Mouse (Mus musculus): ENCODE data around the gene Sergef. TPM values are rescaled to one million over a fixed set of nuclear protein-coding genes. Genes with fewer than 3 reads are reported as not detected.

Sergef gene
- polyA plus RNA-seq, 1 experiment from 2014 or later: 12.3 TPM

- no peak overlapping the region for H3K27ac ChIP-seq (replicated peaks; ENCODE audit: low read depth, low read length)
- DNase-seq (ENCODE audit: low spot score) (no peak), ATAC-seq (ENCODE audit: low read depth) (no peak)
- no peak overlapping the region for H3K4me3 ChIP-seq (ENCODE audit: low read depth, low read length)
- H3K9ac ChIP-seq (ENCODE audit: low read depth, low read length): no peak overlapping the region
- peaks cover 5% of the 10 kb centered on the region; the same call in 1 of the 2 replicates for H3K4me1 ChIP-seq (ENCODE audit: control insufficient read depth, insufficient read depth, low read length)
- H3K9me3 ChIP-seq (ENCODE audit: control insufficient read depth, low read length): no peaks in the 10 kb centered on the region
- H3K4me2 ChIP-seq (ENCODE audit: low read depth, low read length): no peak overlapping the region
- no peaks in the 10 kb centered on the region for H3K36me3 ChIP-seq (ENCODE audit: control insufficient read depth, insufficient read depth, low read length)
- peaks cover 56% of the 10 kb centered on the region for H3K27me3 ChIP-seq (replicated peaks; ENCODE audit: control insufficient read depth, insufficient read depth, low read length)
- 83% methylated on average over 1 of the region's 1 CpGs for WGBS
Observed at GRCm38 (mm10) chr7:46399676-46400075, 239.9 kb downstream of the Sergef start.

DNA sequence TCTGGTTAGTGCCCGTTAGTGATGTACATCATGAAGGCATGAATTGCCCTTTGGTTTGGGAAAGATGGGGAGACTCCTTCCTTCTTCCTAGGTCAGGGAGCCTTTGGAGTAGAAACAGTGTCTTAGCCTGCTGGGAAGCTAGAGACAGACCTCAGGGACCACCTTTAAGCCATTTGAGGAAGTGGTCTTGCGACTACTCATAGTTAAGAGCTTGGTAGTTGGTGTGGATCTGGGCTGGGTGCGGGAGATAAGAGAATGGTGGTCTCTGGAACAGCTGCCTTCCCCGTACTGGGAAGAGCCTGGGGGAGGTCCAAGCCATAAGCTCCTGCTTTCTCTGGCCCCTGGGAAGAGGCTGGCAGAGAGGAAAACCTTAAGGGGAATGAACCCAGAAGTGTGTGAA lies 241.0 kb downstream of the Sergef start:
- peaks cover 5% of the 10 kb centered on the region; the same call in 1 of the 2 replicates for H3K4me1 ChIP-seq (ENCODE audit: control insufficient read depth, insufficient read depth, low read length)

GRCm38 (mm10) chr7:46397732-46398333 lies 241.8 kb downstream of the Sergef start:
- no peaks in the 10 kb centered on the region for H3K9me3 ChIP-seq (ENCODE audit: control insufficient read depth, low read length)
- H3K9ac ChIP-seq (ENCODE audit: low read depth, low read length): no peak overlapping the region
- no peak overlapping the region for H3K27ac ChIP-seq (replicated peaks; ENCODE audit: low read depth, low read length)
- H3K4me2 ChIP-seq (ENCODE audit: low read depth, low read length): peak overlapping the region; percentile 86; the same call in 1 of the 2 replicates
- no peaks in the 10 kb centered on the region for H3K36me3 ChIP-seq (ENCODE audit: control insufficient read depth, insufficient read depth, low read length)
- peaks cover 65% of the 10 kb centered on the region for H3K27me3 ChIP-seq (replicated peaks; ENCODE audit: control insufficient read depth, insufficient read depth, low read length)
- ATAC-seq (ENCODE audit: low read depth) (no peak), DNase-seq (ENCODE audit: low spot score) (no peak)
- H3K4me3 ChIP-seq (ENCODE audit: low read depth, low read length): peak overlapping the region; percentile 47
- peaks cover 5% of the 10 kb centered on the region; the same call in 1 of the 2 replicates for H3K4me1 ChIP-seq (ENCODE audit: control insufficient read depth, insufficient read depth, low read length)
- WGBS: 10% methylated on average over 50 of the region's 70 CpGs

More for the DNA sequence above, 241.0 kb downstream of the Sergef start:
- no peaks in the 10 kb centered on the region for H3K9me3 ChIP-seq (ENCODE audit: control insufficient read depth, low read length)
- DNase-seq (ENCODE audit: low spot score): no peak
- H3K27ac ChIP-seq (replicated peaks; ENCODE audit: low read depth, low read length): no peak overlapping the region
- 60% methylated on average over 4 of the region's 4 CpGs for WGBS
- no peak overlapping the region for H3K4me2 ChIP-seq (ENCODE audit: low read depth, low read length)
- H3K36me3 ChIP-seq (ENCODE audit: control insufficient read depth, insufficient read depth, low read length): no peaks in the 10 kb centered on the region
- H3K4me3 ChIP-seq (ENCODE audit: low read depth, low read length): no peak overlapping the region
- H3K27me3 ChIP-seq (replicated peaks; ENCODE audit: control insufficient read depth, insufficient read depth, low read length): peaks cover 65% of the 10 kb centered on the region
- no peak for ATAC-seq (ENCODE audit: low read depth)
- no peak overlapping the region for H3K9ac ChIP-seq (ENCODE audit: low read depth, low read length)

DNA sequence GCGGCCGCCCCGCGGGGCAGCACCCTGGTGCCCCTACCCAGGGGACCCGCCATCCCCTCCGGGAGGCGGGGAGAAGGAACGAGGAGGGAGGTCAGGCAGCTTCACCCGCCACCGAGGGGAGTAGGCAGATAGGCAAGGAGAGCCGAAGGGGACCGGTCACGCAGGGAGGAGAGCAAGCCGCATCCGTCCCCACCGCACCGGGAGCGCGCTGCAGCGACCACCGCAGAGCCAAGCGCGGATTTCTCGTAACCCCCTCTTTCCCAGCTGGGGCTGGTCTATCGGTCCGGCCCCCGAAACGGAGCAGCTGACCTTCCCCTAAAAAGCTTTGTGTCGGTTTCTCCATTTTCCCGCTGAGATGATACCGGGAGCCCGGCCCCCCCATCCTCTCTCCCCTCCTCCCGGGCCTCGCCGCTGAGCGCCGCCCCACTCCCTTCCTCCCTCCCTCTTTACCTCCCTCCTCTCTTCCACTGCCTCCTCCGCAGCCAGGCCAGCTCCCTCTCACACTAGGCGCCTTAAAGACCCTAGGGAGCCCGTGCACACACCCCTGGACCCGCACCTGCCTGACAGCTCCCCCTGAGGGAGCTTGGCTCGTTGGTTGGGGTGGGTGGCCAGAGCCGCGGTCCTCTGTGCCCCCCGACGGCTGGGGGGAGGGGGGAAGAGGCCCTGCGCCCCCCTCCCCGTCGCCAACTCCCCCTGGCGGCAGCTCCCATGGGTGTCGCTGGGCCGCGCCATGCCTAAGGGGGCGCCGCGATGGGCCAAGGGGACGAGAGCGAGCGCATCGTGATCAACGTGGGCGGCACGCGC lies 242.5 kb downstream of the Sergef start:
- 2% methylated on average over 43 of the region's 64 CpGs for WGBS
- ATAC-seq (ENCODE audit: low read depth) (peak; percentile 6; the same call in 1 of the 2 replicates), DNase-seq (ENCODE audit: low spot score) (no peak)
- peak overlapping the region; percentile 35; the same call in 1 of the 2 replicates for H3K9ac ChIP-seq (ENCODE audit: low read depth, low read length)
- H3K4me3 ChIP-seq (ENCODE audit: low read depth, low read length): peak overlapping the region; percentile 47
- H3K4me2 ChIP-seq (ENCODE audit: low read depth, low read length): peak overlapping the region; percentile 86
- no peak overlapping the region for H3K27ac ChIP-seq (replicated peaks; ENCODE audit: low read depth, low read length)
- peaks cover 65% of the 10 kb centered on the region for H3K27me3 ChIP-seq (replicated peaks; ENCODE audit: control insufficient read depth, insufficient read depth, low read length)
- peaks cover 5% of the 10 kb centered on the region; the same call in 1 of the 2 replicates for H3K4me1 ChIP-seq (ENCODE audit: control insufficient read depth, insufficient read depth, low read length)
- no peaks in the 10 kb centered on the region for H3K9me3 ChIP-seq (ENCODE audit: control insufficient read depth, low read length)
- no peaks in the 10 kb centered on the region for H3K36me3 ChIP-seq (ENCODE audit: control insufficient read depth, insufficient read depth, low read length)

GRCm38 (mm10) chr7:46396231-46396927 lies 243.2 kb downstream of the Sergef start, which contains the start of gene Kcnc1:
Gene Kcnc1 (plus strand): TSS chr7:46396497.
- Histone ChIP-seq H3K36me3 (ENCODE audit: control insufficient read depth, insufficient read depth, low read length) (no peaks in the 10 kb centered on the region), H3K4me2 (ENCODE audit: low read depth, low read length) (peak within 1 kb of the TSS; percentile 86), H3K4me1 (ENCODE audit: control insufficient read depth, insufficient read depth, low read length) (peaks cover 5% of the 10 kb centered on the region; the same call in 1 of the 2 replicates), H3K27me3 (replicated peaks; ENCODE audit: control insufficient read depth, insufficient read depth, low read length) (peaks cover 65% of the 10 kb centered on the region), H3K4me3 (ENCODE audit: low read depth, low read length) (peak within 1 kb of the TSS; percentile 47), H3K27ac (replicated peaks; ENCODE audit: low read depth, low read length) (no peak within 1 kb of the TSS), H3K9me3 (ENCODE audit: control insufficient read depth, low read length) (no peaks in the 10 kb centered on the region), H3K9ac (ENCODE audit: low read depth, low read length) (peak within 1 kb of the TSS; percentile 35; the same call in 1 of the 2 replicates)
- ATAC-seq (ENCODE audit: low read depth) (peak; percentile 84), DNase-seq (ENCODE audit: low spot score) (peak; percentile 85)
- WGBS: 0% methylated on average over 11 of the region's 93 CpGs

- peaks cover 65% of the 10 kb centered on the region for H3K27me3 ChIP-seq (replicated peaks; ENCODE audit: control insufficient read depth, insufficient read depth, low read length)
- no peak overlapping the region for H3K4me3 ChIP-seq (ENCODE audit: low read depth, low read length)
- H3K9ac ChIP-seq (ENCODE audit: low read depth, low read length): no peak overlapping the region
- DNase-seq (ENCODE audit: low spot score): no peak
- no peaks in the 10 kb centered on the region for H3K36me3 ChIP-seq (ENCODE audit: control insufficient read depth, insufficient read depth, low read length)
- H3K9me3 ChIP-seq (ENCODE audit: control insufficient read depth, low read length): no peaks in the 10 kb centered on the region
- 25% methylated on average over 6 of the region's 6 CpGs for WGBS
- H3K27ac ChIP-seq (replicated peaks; ENCODE audit: low read depth, low read length): no peak overlapping the region
- peaks cover 5% of the 10 kb centered on the region; the same call in 1 of the 2 replicates for H3K4me1 ChIP-seq (ENCODE audit: control insufficient read depth, insufficient read depth, low read length)
- ATAC-seq (ENCODE audit: low read depth): no peak
- H3K4me2 ChIP-seq (ENCODE audit: low read depth, low read length): peak overlapping the region; percentile 86
Observed at GRCm38 (mm10) chr7:46395571-46395970, 244.0 kb downstream of the Sergef start.

DNA sequence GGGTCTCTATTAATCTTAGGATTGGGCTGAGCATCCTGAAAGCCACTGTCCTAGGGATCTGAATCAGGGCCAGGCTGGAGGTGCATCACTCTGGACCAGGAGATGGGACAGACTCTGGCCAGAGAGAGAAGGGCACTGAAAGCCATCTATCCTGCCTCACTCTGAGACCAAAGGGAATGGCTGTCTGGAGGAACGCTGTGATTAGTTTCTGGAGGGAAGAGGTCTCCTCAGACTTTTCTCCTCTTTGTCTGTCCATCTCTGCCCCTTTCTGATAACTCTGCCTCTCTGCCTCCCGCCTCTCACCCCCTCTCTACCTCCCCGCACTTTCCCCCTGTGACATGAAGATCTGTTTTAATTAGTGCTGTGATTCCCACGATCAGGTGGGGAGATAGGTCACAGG lies 244.7 kb downstream of the Sergef start:
- Histone ChIP-seq H3K27me3 (replicated peaks; ENCODE audit: control insufficient read depth, insufficient read depth, low read length) (peaks cover 61% of the 10 kb centered on the region), H3K4me2 (ENCODE audit: low read depth, low read length) (no peak overlapping the region), H3K27ac (replicated peaks; ENCODE audit: low read depth, low read length) (no peak overlapping the region), H3K9ac (ENCODE audit: low read depth, low read length) (no peak overlapping the region), H3K4me3 (ENCODE audit: low read depth, low read length) (no peak overlapping the region), H3K4me1 (ENCODE audit: control insufficient read depth, insufficient read depth, low read length) (peaks cover 5% of the 10 kb centered on the region; the same call in 1 of the 2 replicates), H3K9me3 (ENCODE audit: control insufficient read depth, low read length) (no peaks in the 10 kb centered on the region), H3K36me3 (ENCODE audit: control insufficient read depth, insufficient read depth, low read length) (no peaks in the 10 kb centered on the region)
- ATAC-seq (ENCODE audit: low read depth) (no peak), DNase-seq (ENCODE audit: low spot score) (no peak)
- WGBS: 65% methylated on average over 4 of the region's 4 CpGs

GRCm38 (mm10) chr7:46393718-46394511 lies 245.7 kb downstream of the Sergef start:
- DNase-seq (ENCODE audit: low spot score): no peak
- Histone ChIP-seq H3K4me1 (ENCODE audit: control insufficient read depth, insufficient read depth, low read length) (peaks cover 5% of the 10 kb centered on the region; the same call in 1 of the 2 replicates), H3K27me3 (replicated peaks; ENCODE audit: control insufficient read depth, insufficient read depth, low read length) (peaks cover 51% of the 10 kb centered on the region), H3K36me3 (ENCODE audit: control insufficient read depth, insufficient read depth, low read length) (no peaks in the 10 kb centered on the region), H3K4me3 (ENCODE audit: low read depth, low read length) (no peak overlapping the region), H3K9ac (ENCODE audit: low read depth, low read length) (no peak overlapping the region), H3K27ac (replicated peaks; ENCODE audit: low read depth, low read length) (no peak overlapping the region), H3K9me3 (ENCODE audit: control insufficient read depth, low read length) (no peaks in the 10 kb centered on the region), H3K4me2 (ENCODE audit: low read depth, low read length) (no peak overlapping the region)
- no peak for ATAC-seq (ENCODE audit: low read depth)
- 42% methylated on average over 11 of the region's 12 CpGs for WGBS

All from embryonic facial prominence, embryonic 14.5 days (tissue).